Mouse (Mus musculus): ENCODE data around the gene Icam1. TPM values are rescaled to one million over a fixed set of nuclear protein-coding genes. Genes with fewer than 3 reads are reported as not detected.

Icam1 gene
- 1.4 and 3.6 TPM in 2 replicates for polyA plus RNA-seq (2014; fragmentation: Nextera tagmentation; extraction: Ambion mirVana)

GRCm38 (mm10) chr9:21015571-21016130 lies at the start of gene Icam1:
Gene Icam1, plus strand, starts transcription at chr9:21015985.
- 0 out of 2 replicates have a peak within 1 kb of the TSS, but pooled peaks have one; percentile 11 for H3K9ac ChIP-seq (replicated peaks; ENCODE audit: low read depth, low read length)
- peak within 1 kb of the TSS; percentile 7; the same call in 1 of the 2 replicates for H3K4me3 ChIP-seq (ENCODE audit: low read depth, low read length)
- H3K36me3 ChIP-seq (ENCODE audit: control insufficient read depth, insufficient read depth, low read length), result no peaks in the 10 kb centered on the region
- ATAC-seq (ENCODE audit: low read depth), result peak; percentile 41
- H3K27ac ChIP-seq (ENCODE audit: low read depth, low read length), result no peak within 1 kb of the TSS
- H3K9me3 ChIP-seq (ENCODE audit: control insufficient read depth, low read length), result no peaks in the 10 kb centered on the region
- under 1% methylated on average over 30 of the region's 30 CpGs for WGBS
- H3K27me3 ChIP-seq (ENCODE audit: control insufficient read depth, insufficient read depth, low read length), result peaks cover 28% of the 10 kb centered on the region
- H3K4me2 ChIP-seq (ENCODE audit: low read depth, low read length), result peak within 1 kb of the TSS; percentile 17; the same call in 1 of the 2 replicates
- no peaks in the 10 kb centered on the region for H3K4me1 ChIP-seq (ENCODE audit: control insufficient read depth, insufficient read depth, low read length)

- no peaks in the 10 kb centered on the region for H3K4me1 ChIP-seq (ENCODE audit: control insufficient read depth, insufficient read depth, low read length)
- H3K4me2 ChIP-seq (ENCODE audit: low read depth, low read length), result no peak overlapping the region
- H3K9ac ChIP-seq (replicated peaks; ENCODE audit: low read depth, low read length), result no peak overlapping the region
- H3K36me3 ChIP-seq (ENCODE audit: control insufficient read depth, insufficient read depth, low read length), result no peaks in the 10 kb centered on the region
- H3K9me3 ChIP-seq (ENCODE audit: control insufficient read depth, low read length), result no peaks in the 10 kb centered on the region
- ATAC-seq (ENCODE audit: low read depth), result no peak
- no peaks in the 10 kb centered on the region for H3K27me3 ChIP-seq (ENCODE audit: control insufficient read depth, insufficient read depth, low read length)
- no peak overlapping the region for H3K27ac ChIP-seq (ENCODE audit: low read depth, low read length)
- 93% methylated on average over 3 of the region's 3 CpGs for WGBS
- no peak overlapping the region for H3K4me3 ChIP-seq (ENCODE audit: low read depth, low read length)
These were observed 49.8 kb upstream of the Icam1 start for GRCm38 (mm10) chr9:20966008-20966407.

GRCm38 (mm10) chr9:20966747-20967146 lies 49.0 kb upstream of the Icam1 start:
- no peaks in the 10 kb centered on the region for H3K9me3 ChIP-seq (ENCODE audit: control insufficient read depth, low read length)
- WGBS, result 83% methylated on average over 5 of the region's 5 CpGs
- ATAC-seq (ENCODE audit: low read depth), result no peak
- H3K4me3 ChIP-seq (ENCODE audit: low read depth, low read length), result no peak overlapping the region
- no peak overlapping the region for H3K27ac ChIP-seq (ENCODE audit: low read depth, low read length)
- no peaks in the 10 kb centered on the region for H3K27me3 ChIP-seq (ENCODE audit: control insufficient read depth, insufficient read depth, low read length)
- H3K4me1 ChIP-seq (ENCODE audit: control insufficient read depth, insufficient read depth, low read length), result no peaks in the 10 kb centered on the region
- H3K9ac ChIP-seq (replicated peaks; ENCODE audit: low read depth, low read length), result no peak overlapping the region
- no peaks in the 10 kb centered on the region for H3K36me3 ChIP-seq (ENCODE audit: control insufficient read depth, insufficient read depth, low read length)
- H3K4me2 ChIP-seq (ENCODE audit: low read depth, low read length), result no peak overlapping the region

- 71% methylated on average over 7 of the region's 7 CpGs for WGBS
- no peak for ATAC-seq (ENCODE audit: low read depth)
- peaks cover 19% of the 10 kb centered on the region for H3K4me1 ChIP-seq (ENCODE audit: control insufficient read depth, insufficient read depth, low read length)
- H3K4me3 ChIP-seq (ENCODE audit: low read depth, low read length), result no peak overlapping the region
- no peaks in the 10 kb centered on the region for H3K9me3 ChIP-seq (ENCODE audit: control insufficient read depth, low read length)
- no peak overlapping the region for H3K4me2 ChIP-seq (ENCODE audit: low read depth, low read length)
- H3K27ac ChIP-seq (ENCODE audit: low read depth, low read length), result no peak overlapping the region
- no peaks in the 10 kb centered on the region for H3K27me3 ChIP-seq (ENCODE audit: control insufficient read depth, insufficient read depth, low read length)
- no peaks in the 10 kb centered on the region for H3K36me3 ChIP-seq (ENCODE audit: control insufficient read depth, insufficient read depth, low read length)
- no peak overlapping the region for H3K9ac ChIP-seq (replicated peaks; ENCODE audit: low read depth, low read length)
These were observed 44.0 kb upstream of the Icam1 start for GRCm38 (mm10) chr9:20971751-20972140.

GRCm38 (mm10) chr9:20972141-20972992 lies 43.4 kb upstream of the Icam1 start:
- Histone ChIP-seq H3K4me1 (ENCODE audit: control insufficient read depth, insufficient read depth, low read length) (peaks cover 19% of the 10 kb centered on the region), H3K27me3 (ENCODE audit: control insufficient read depth, insufficient read depth, low read length) (no peaks in the 10 kb centered on the region), H3K36me3 (ENCODE audit: control insufficient read depth, insufficient read depth, low read length) (no peaks in the 10 kb centered on the region), H3K9ac (replicated peaks; ENCODE audit: low read depth, low read length) (0 out of 2 replicates have a peak overlapping the region, but pooled peaks have one; percentile 32), H3K4me3 (ENCODE audit: low read depth, low read length) (no peak overlapping the region), H3K4me2 (ENCODE audit: low read depth, low read length) (peak overlapping the region; percentile 31; the same call in 1 of the 2 replicates), H3K27ac (ENCODE audit: low read depth, low read length) (peak overlapping the region; percentile 16; the same call in 1 of the 2 replicates), H3K9me3 (ENCODE audit: control insufficient read depth, low read length) (no peaks in the 10 kb centered on the region)
- 38% methylated on average over 28 of the region's 28 CpGs for WGBS
- ATAC-seq (ENCODE audit: low read depth), result peak; percentile 35

GRCm38 (mm10) chr9:20973001-20973681 lies 42.6 kb upstream of the Icam1 start:
- Histone ChIP-seq H3K27me3 (ENCODE audit: control insufficient read depth, insufficient read depth, low read length) (no peaks in the 10 kb centered on the region), H3K36me3 (ENCODE audit: control insufficient read depth, insufficient read depth, low read length) (no peaks in the 10 kb centered on the region), H3K4me2 (ENCODE audit: low read depth, low read length) (no peak overlapping the region; the same call in 1 of the 2 replicates), H3K27ac (ENCODE audit: low read depth, low read length) (no peak overlapping the region), H3K9ac (replicated peaks; ENCODE audit: low read depth, low read length) (0 out of 2 replicates have a peak overlapping the region, but pooled peaks have one; percentile 32), H3K4me3 (ENCODE audit: low read depth, low read length) (no peak overlapping the region), H3K4me1 (ENCODE audit: control insufficient read depth, insufficient read depth, low read length) (peaks cover 19% of the 10 kb centered on the region), H3K9me3 (ENCODE audit: control insufficient read depth, low read length) (no peaks in the 10 kb centered on the region)
- no peak for ATAC-seq (ENCODE audit: low read depth)
- 71% methylated on average over 4 of the region's 4 CpGs for WGBS

GRCm38 (mm10) chr9:20973682-20974075 lies 42.1 kb upstream of the Icam1 start:
- Histone ChIP-seq H3K36me3 (ENCODE audit: control insufficient read depth, insufficient read depth, low read length) (no peaks in the 10 kb centered on the region), H3K4me3 (ENCODE audit: low read depth, low read length) (no peak overlapping the region), H3K27ac (ENCODE audit: low read depth, low read length) (no peak overlapping the region), H3K9me3 (ENCODE audit: control insufficient read depth, low read length) (no peaks in the 10 kb centered on the region), H3K4me1 (ENCODE audit: control insufficient read depth, insufficient read depth, low read length) (peaks cover 19% of the 10 kb centered on the region), H3K9ac (replicated peaks; ENCODE audit: low read depth, low read length) (no peak overlapping the region), H3K4me2 (ENCODE audit: low read depth, low read length) (no peak overlapping the region), H3K27me3 (ENCODE audit: control insufficient read depth, insufficient read depth, low read length) (no peaks in the 10 kb centered on the region)
- 56% methylated on average over 6 of the region's 6 CpGs for WGBS
- ATAC-seq (ENCODE audit: low read depth), result no peak

GRCm38 (mm10) chr9:20975431-20976215 lies 40.2 kb upstream of the Icam1 start:
- no peaks in the 10 kb centered on the region for H3K9me3 ChIP-seq (ENCODE audit: control insufficient read depth, low read length)
- no peaks in the 10 kb centered on the region for H3K27me3 ChIP-seq (ENCODE audit: control insufficient read depth, insufficient read depth, low read length)
- peak overlapping the region; percentile 96 for H3K4me2 ChIP-seq (ENCODE audit: low read depth, low read length)
- H3K4me1 ChIP-seq (ENCODE audit: control insufficient read depth, insufficient read depth, low read length), result peaks cover 19% of the 10 kb centered on the region
- ATAC-seq (ENCODE audit: low read depth), result peak; percentile 32; the same call in 1 of the 2 replicates
- H3K9ac ChIP-seq (replicated peaks; ENCODE audit: low read depth, low read length), result peak overlapping the region; percentile 76
- under 1% methylated on average over 45 of the region's 45 CpGs for WGBS
- no peaks in the 10 kb centered on the region for H3K36me3 ChIP-seq (ENCODE audit: control insufficient read depth, insufficient read depth, low read length)
- no peak overlapping the region for H3K27ac ChIP-seq (ENCODE audit: low read depth, low read length)
- peak overlapping the region; percentile 71 for H3K4me3 ChIP-seq (ENCODE audit: low read depth, low read length)
